Mouse (Mus musculus) heart, embryonic 12.5 days (tissue): Measurements from ENCODE around the gene Ltbp1. TPM values are rescaled to one million over a fixed set of nuclear protein-coding genes. Genes with fewer than 3 reads are reported as not detected.

Source experiments
- ATAC-seq: fragments of 200-750 bp; cut with Nextera tagmentation; 2 replicates; pipeline ENCODE4 v1.8.0; 2017; ENCODE audit warnings: moderate TSS enrichment, moderate library complexity; ENCODE audit not compliant: insufficient number of reproducible peaks, low FRiP score
- H3K27ac ChIP-seq: fragments of 300-500 bp; sonication (generic); 2 replicates; pipeline ENCODE4 v1.5.1; 2016; ENCODE audit warnings: mild to moderate bottlenecking, moderate library complexity; ENCODE audit not compliant: poor library complexity, severe bottlenecking
- H3K27me3 ChIP-seq: fragments of 300-500 bp; sonication (generic); replicated peaks from 2 replicates; pipeline ENCODE4 v1.6.1; 2016; ENCODE audit warnings: mild to moderate bottlenecking, moderate library complexity
- H3K36me3 ChIP-seq: fragments of 300-500 bp; sonication (generic); 2 replicates; pipeline ENCODE4 v1.6.1; 2016; ENCODE audit warnings: mild to moderate bottlenecking, moderate library complexity
- H3K4me1 ChIP-seq: fragments of 300-500 bp; sonication (generic); replicated peaks from 2 replicates; pipeline ENCODE4 v1.6.1; 2016; ENCODE audit warnings: mild to moderate bottlenecking
- H3K4me2 ChIP-seq: fragments of 300-500 bp; sonication (generic); 2 replicates; pipeline ENCODE4 v1.6.1; 2016; ENCODE audit warnings: mild to moderate bottlenecking, moderate library complexity
- H3K4me3 ChIP-seq: fragments of 300-500 bp; sonication (generic); 2 replicates; pipeline ENCODE4 v1.5.1; 2016; ENCODE audit warnings: mild to moderate bottlenecking
- H3K9ac ChIP-seq: fragments of 300-500 bp; sonication (generic); 2 replicates; pipeline ENCODE4 v1.6.1; 2016; ENCODE audit warnings: mild to moderate bottlenecking, moderate library complexity
- H3K9me3 ChIP-seq: fragments of 300-500 bp; sonication (generic); replicated peaks from 2 replicates; pipeline ENCODE4 v1.6.1; 2016; ENCODE audit warnings: mild to moderate bottlenecking, moderate library complexity
- WGBS: fragments of 180-500 bp; shearing (Covaris S2); methylation state at CpG from one replicate; pipeline ENCODE4 v1.1.7; 2016; 5-methylcytosine and 5-hydroxymethylcytosine counted together
- polyA plus RNA-seq: library from polyadenylated mRNA; unstranded; fragments of >200 nt; fragmentation: Nextera tagmentation; extraction: Ambion mirVana; gene quantifications from 2 replicates; pipeline ENCODE4 v1.2.1, GENCODE M21; 2016

Gene Ltbp1
- polyA plus RNA-seq, 1 experiment from 2014 or later, result 58.8 TPM

DNA sequence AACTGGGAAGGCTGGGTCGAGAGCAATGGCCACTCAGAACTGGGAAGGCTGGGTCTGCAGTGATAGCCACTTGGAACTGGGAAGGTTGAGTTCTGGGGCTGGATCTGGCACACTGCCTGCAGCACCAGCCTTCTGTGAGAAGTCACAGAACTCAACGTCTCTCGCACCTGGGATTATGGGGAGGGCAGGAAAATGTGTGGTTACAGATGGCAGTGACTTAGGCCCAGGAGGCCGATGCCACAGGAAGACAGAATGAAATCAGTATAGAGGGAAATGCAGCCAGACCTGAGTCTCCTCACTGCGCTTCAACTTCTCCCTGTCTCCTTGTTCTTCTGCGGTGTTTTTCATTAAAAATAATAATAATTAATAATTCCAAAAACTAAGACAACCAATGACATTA, 361.0 kb downstream of the Ltbp1 start:
- Histone ChIP-seq H3K4me2 (no peak overlapping the region), H3K9ac (no peak overlapping the region), H3K27me3 (no peaks in the 10 kb centered on the region), H3K4me1 (0 out of 2 replicates have a peak, but pooled peaks cover 2% of the 10 kb centered on the region), H3K36me3 (peaks cover 44% of the 10 kb centered on the region), H3K27ac (no peak overlapping the region), H3K9me3 (no peaks in the 10 kb centered on the region), H3K4me3 (no peak overlapping the region)
- ATAC-seq, result no peak
- WGBS, result 90% methylated on average over 6 of the region's 6 CpGs

DNA sequence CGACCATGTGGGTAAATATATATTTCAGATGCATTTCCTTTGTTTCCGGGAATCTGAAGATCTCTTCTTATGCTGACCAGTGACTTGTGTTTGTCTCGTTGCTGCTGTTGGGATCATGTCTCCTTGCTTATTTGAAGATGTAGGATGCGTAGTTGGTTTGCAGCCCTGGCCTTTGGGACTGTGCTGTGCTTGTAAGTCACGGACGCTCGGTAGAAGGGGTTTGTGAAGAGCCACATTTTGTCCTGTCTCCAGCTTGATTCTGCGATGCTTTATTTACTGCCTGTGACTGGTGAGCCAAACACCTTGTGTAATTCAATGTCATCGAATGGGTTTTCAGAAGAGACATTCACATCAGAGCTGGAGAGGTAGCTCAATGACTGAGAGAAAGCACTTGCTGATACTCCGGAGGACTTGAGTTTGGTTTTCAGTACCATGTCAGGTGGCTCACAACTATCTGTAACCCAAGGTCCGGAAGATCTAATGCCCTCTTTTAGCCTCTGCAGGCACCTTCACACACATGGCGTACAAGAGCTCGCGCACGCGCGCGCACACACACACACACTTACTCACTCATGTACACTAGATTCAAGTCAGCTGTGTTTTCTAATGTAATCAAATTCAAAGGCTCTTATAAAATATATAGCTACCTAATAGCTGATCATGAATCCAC, 362.3 kb downstream of the Ltbp1 start:
- no peak overlapping the region for H3K4me3 ChIP-seq
- no peak overlapping the region for H3K4me2 ChIP-seq
- H3K9ac ChIP-seq, result no peak overlapping the region
- 93% methylated on average over 18 of the region's 18 CpGs for WGBS
- H3K27me3 ChIP-seq, result no peaks in the 10 kb centered on the region
- H3K4me1 ChIP-seq, result 0 out of 2 replicates have a peak, but pooled peaks cover 2% of the 10 kb centered on the region
- H3K9me3 ChIP-seq, result no peaks in the 10 kb centered on the region
- peaks cover 47% of the 10 kb centered on the region for H3K36me3 ChIP-seq
- no peak for ATAC-seq
- H3K27ac ChIP-seq, result no peak overlapping the region

DNA sequence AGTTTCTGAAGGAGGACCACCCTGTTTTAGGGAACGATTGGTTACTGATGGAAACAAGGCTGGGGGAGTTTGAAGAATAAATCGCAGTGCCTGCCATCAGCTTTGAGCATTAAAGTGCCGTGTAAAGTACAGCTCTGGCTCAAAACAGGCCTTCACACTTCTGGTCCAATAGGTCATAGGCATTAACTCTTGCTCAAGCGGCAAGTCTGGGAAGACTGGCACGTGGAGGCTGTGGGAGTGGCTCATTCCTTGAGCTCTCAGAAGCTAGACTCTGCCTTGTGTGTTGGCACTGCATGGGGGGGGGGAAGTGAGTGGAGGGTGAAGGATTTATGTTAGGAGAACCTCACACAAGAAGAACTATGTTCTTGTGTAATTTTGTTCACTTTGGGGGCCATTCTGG, 363.2 kb downstream of the Ltbp1 start:
- Histone ChIP-seq H3K36me3 (peaks cover 44% of the 10 kb centered on the region), H3K9ac (no peak overlapping the region), H3K9me3 (no peaks in the 10 kb centered on the region), H3K4me1 (0 out of 2 replicates have a peak, but pooled peaks cover 2% of the 10 kb centered on the region), H3K27me3 (no peaks in the 10 kb centered on the region), H3K27ac (no peak overlapping the region), H3K4me2 (no peak overlapping the region), H3K4me3 (no peak overlapping the region)
- WGBS, result 71% methylated on average over 5 of the region's 5 CpGs
- no peak for ATAC-seq

DNA sequence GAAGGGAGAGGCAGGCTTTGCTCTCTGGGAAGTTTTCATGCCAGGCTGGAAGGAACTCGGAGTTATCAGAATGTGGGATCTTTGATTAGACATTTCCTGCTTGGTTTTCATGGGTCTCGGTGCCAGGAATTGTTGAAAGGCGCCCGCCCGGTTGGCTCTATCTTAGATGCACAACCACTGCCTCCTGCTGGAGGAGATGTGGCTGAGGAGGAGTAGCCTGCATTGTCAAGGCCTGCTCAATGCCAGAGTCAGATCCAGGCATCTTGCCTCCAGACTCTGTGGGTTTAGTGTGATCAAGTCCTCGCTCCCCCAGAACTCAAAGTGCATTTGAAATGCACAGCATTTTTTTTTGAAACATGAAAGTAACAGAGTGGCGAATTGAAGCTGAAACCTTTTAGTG, 364.0 kb downstream of the Ltbp1 start:
- 0 out of 2 replicates have a peak, but pooled peaks cover 2% of the 10 kb centered on the region for H3K4me1 ChIP-seq
- WGBS, result 54% methylated on average over 7 of the region's 7 CpGs
- H3K4me3 ChIP-seq, result no peak overlapping the region
- ATAC-seq, result no peak
- H3K4me2 ChIP-seq, result no peak overlapping the region
- no peaks in the 10 kb centered on the region for H3K27me3 ChIP-seq
- no peak overlapping the region for H3K9ac ChIP-seq
- no peaks in the 10 kb centered on the region for H3K9me3 ChIP-seq
- peaks cover 36% of the 10 kb centered on the region for H3K36me3 ChIP-seq
- no peak overlapping the region for H3K27ac ChIP-seq

DNA sequence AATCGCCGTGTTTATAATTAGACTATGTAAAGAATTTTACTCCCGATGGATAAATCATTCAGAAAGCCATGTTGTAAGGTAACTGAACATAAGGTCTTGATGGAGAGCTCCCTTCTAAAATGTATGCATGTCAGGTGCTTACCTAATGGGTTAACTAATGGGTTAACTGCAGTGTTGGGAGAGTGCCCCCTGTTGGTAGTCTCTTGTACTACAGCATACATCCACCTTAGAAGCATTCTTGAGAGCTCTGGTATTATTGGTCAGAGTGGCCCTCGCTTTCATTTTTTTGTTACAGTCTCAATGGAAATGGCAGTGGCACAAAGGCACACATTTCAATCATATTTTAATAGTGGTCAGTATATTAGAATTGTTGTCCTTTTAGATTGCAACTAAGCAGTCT, 364.8 kb downstream of the Ltbp1 start:
- ATAC-seq, result no peak
- Histone ChIP-seq H3K9me3 (no peaks in the 10 kb centered on the region), H3K9ac (no peak overlapping the region), H3K36me3 (peaks cover 28% of the 10 kb centered on the region), H3K4me2 (no peak overlapping the region), H3K27ac (no peak overlapping the region), H3K4me1 (0 out of 2 replicates have a peak, but pooled peaks cover 2% of the 10 kb centered on the region), H3K4me3 (no peak overlapping the region), H3K27me3 (no peaks in the 10 kb centered on the region)
- 91% methylated on average over 4 of the region's 4 CpGs for WGBS

DNA sequence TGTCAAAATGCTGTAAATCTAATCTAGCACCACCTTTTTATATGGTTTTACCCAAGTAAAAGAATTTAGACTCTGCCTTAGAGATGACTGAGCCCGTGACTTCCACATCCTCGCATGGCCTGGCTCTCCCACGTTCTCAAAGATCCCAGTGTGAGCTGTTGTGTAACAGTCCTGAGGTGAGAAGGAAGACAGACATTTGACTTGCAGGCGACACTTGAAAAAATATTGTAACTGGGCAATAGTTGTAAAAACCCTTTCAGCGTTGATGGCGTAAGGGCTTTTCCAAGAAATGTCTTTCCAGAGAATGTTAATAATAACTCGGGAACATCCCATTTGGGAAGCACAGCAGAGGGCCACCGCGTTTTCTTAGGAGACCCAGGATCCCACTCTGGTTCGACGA, 366.3 kb downstream of the Ltbp1 start:
- H3K36me3 ChIP-seq, result peaks cover 24% of the 10 kb centered on the region
- H3K4me2 ChIP-seq, result no peak overlapping the region
- 87% methylated on average over 11 of the region's 11 CpGs for WGBS
- H3K4me1 ChIP-seq, result 0 out of 2 replicates have a peak, but pooled peaks cover 2% of the 10 kb centered on the region
- no peaks in the 10 kb centered on the region for H3K9me3 ChIP-seq
- ATAC-seq, result no peak
- H3K27me3 ChIP-seq, result no peaks in the 10 kb centered on the region
- no peak overlapping the region for H3K4me3 ChIP-seq
- no peak overlapping the region for H3K9ac ChIP-seq
- H3K27ac ChIP-seq, result no peak overlapping the region

DNA sequence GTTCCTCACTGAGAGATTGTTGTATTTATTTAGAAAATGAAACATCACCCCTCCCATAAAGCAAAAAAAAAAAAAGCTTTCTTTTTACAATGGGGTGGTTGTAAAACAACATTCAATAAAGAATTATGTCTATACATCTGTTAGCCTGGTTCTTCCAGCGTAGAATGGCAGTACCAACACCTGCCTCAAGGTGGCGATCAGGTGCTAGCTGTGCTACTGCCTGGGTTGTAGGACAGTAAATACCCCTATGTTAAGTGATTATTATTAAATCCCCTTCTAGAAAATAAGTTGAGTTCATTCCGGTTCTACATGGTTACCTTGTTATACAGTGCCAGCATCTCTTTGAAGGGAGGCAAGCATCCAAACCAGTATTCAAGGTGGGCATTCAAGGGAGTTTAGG, 367.0 kb downstream of the Ltbp1 start:
- 53% methylated on average over 3 of the region's 3 CpGs for WGBS
- Histone ChIP-seq H3K9me3 (no peaks in the 10 kb centered on the region), H3K4me2 (no peak overlapping the region), H3K9ac (no peak overlapping the region), H3K4me1 (0 out of 2 replicates have a peak, but pooled peaks cover 2% of the 10 kb centered on the region), H3K4me3 (no peak overlapping the region), H3K36me3 (peaks cover 20% of the 10 kb centered on the region), H3K27me3 (no peaks in the 10 kb centered on the region), H3K27ac (no peak overlapping the region)
- no peak for ATAC-seq

DNA sequence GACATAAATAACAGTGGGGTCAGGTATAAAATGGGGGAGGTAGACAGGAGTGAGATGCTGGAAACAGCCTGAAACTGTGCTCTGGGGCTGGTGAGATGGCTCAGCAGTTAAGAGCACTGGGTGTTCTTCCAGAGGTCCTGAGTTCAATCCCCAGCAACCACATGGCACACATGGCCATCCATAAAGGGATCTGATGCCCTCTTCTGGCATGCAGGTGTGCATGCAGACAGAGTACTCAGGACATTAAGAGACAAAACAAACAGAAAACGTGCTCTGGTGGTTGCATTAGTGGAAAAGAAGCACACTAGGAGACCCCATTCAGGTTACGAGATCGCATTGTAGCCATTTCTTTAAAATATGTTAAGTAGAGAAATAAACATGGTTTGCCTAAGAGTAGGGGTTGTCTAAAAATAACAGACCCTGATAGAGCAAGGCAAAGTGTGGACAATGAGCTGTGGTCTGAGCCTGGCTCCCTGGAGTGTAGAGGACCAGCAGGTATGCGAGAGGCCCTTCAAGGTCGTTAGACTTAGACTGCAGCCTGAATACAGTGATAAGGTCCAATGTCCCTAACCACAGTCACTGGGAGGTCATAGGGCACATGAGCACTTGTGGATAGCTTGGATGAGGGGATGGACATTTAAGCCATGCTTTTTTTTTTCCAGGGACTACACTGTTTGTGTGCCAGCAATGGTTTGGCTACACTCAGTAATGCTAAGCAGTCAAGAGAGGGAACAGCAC, 369.1 kb downstream of the Ltbp1 start:
- no peak overlapping the region for H3K27ac ChIP-seq
- 57% methylated on average over 5 of the region's 5 CpGs for WGBS
- ATAC-seq, result no peak

DNA sequence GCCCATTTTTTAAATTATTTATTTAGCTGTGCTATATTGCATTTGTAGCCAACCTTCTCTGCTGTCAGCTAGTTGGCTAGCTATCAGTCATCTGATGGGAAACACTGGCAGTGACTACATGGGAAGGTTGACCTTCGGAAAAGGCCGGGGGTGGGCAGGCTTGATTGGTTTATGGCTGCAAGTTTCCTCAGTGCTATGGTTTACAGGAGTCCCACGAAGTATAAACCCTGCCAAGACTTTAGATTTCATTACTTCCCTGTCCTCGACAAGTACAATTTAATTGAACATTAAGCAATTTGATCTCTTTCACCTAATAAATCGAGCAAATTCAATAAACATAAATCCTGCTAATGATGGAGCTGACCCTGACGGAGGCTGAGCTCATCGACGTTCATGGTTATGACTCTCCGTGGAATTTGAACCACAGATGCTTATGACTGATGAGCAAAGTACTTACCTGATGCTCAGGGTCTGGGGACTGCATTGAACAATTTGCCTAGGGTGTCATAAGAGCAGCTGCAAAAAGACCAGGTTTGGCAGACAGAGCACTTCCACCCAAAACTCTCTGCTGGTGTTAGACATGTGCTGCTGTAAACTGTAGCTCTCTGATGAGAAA, 373.0 kb downstream of the Ltbp1 start:
- Histone ChIP-seq H3K4me2 (no peak overlapping the region), H3K27me3 (no peaks in the 10 kb centered on the region), H3K4me1 (peaks cover 6% of the 10 kb centered on the region; the same call in 1 of the 2 replicates), H3K4me3 (no peak overlapping the region), H3K27ac (no peak overlapping the region), H3K9ac (no peak overlapping the region), H3K9me3 (no peaks in the 10 kb centered on the region), H3K36me3 (peaks cover 14% of the 10 kb centered on the region)
- ATAC-seq, result no peak
- 82% methylated on average over 9 of the region's 9 CpGs for WGBS

More for the DNA sequence above, 369.1 kb downstream of the Ltbp1 start:
- H3K4me3 ChIP-seq, result no peak overlapping the region
- H3K9ac ChIP-seq, result no peak overlapping the region
- no peak overlapping the region for H3K4me2 ChIP-seq
- no peaks in the 10 kb centered on the region for H3K9me3 ChIP-seq
- H3K4me1 ChIP-seq, result no peaks in the 10 kb centered on the region
- peaks cover 15% of the 10 kb centered on the region for H3K36me3 ChIP-seq
- no peaks in the 10 kb centered on the region for H3K27me3 ChIP-seq

DNA sequence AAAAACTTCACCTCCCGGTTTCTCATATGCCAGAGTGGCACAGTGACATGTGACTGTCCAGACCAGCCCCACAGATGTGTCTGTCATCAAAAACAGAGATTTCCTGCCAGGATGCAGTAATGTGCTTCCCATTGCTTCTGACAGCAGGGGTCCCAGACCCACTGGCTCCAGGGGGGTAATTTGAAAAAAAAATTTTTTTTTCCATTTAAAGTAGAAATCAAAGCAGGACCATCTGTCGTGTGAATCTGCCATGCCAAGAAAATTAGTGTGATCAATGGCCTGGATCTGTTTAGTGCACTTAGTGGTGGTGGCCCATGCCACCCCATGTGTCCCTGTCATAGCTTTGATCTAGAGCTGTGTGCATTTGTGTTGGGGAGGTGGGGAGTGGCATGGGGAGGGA, 374.8 kb downstream of the Ltbp1 start:
- H3K4me1 ChIP-seq, result peaks cover 6% of the 10 kb centered on the region; the same call in 1 of the 2 replicates
- H3K4me2 ChIP-seq, result no peak overlapping the region
- no peak overlapping the region for H3K4me3 ChIP-seq
- ATAC-seq, result no peak
- H3K9me3 ChIP-seq, result no peaks in the 10 kb centered on the region
- no peaks in the 10 kb centered on the region for H3K27me3 ChIP-seq
- H3K9ac ChIP-seq, result no peak overlapping the region
- WGBS, result 37% methylated on average over 2 of the region's 2 CpGs
- H3K27ac ChIP-seq, result no peak overlapping the region
- peaks cover 18% of the 10 kb centered on the region for H3K36me3 ChIP-seq

DNA sequence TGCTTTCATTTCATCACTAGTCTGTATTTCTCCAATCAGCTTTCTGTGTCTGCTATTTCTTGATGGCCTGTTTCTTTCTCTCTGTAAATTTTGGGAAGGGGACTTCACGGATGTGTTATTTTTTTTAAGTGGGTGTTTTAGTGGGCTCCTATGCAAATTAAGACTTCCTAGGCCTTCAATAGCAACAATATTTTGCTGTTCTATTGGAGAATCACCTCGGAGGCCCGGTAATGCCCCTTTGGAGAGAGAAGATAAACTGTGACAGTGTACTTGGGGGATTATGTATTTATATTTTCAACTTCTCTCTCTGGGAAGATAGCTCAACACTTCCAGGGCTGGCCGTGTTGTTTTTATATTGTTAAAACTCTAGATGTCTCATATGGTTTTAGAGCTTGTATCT, 383.0 kb downstream of the Ltbp1 start:
- Histone ChIP-seq H3K9me3 (no peaks in the 10 kb centered on the region), H3K27me3 (no peaks in the 10 kb centered on the region), H3K9ac (no peak overlapping the region), H3K4me1 (0 out of 2 replicates have a peak, but pooled peaks cover 5% of the 10 kb centered on the region), H3K36me3 (peaks cover 50% of the 10 kb centered on the region), H3K4me3 (no peak overlapping the region), H3K27ac (no peak overlapping the region), H3K4me2 (no peak overlapping the region)
- 80% methylated on average over 4 of the region's 4 CpGs for WGBS
- no peak for ATAC-seq
